ENCODE assay signal across 11 mouse cellular contexts in the genomic region with DNA sequence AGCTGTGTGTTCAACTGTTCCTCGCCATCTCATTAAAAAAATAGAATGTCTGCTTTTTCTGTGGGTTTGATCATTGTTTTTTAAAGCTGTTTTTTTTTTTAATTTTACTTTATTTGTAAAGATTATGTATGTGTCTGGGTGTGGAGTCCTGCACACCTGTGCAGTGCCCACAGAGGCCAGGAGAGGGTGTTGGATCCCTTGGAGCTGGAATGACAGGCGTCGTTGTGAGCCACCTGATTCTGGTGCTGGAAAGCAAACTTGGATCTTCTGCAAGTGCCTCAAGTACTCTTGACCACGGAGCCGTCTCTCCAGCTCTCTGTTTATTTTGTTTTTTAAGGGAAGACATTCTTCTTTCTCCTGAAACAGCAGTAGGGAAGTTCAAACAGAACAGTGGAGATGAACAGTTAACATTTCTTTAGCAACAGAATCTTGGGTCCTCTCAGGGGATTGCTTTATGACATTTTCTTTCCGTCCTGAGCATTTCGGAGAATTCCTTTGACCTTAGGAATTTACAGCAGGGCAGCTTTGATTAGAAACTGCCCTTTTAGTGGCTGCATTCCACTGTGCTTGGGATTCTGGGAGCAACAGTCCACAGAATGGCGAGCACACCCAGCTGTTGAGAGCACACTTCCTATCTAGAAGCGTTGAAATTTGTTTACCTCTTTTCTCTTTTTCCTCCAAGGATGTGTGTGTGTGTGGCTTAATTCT. TPM values are rescaled to one million over a fixed set of nuclear protein-coding genes. Genes with fewer than 3 reads are reported as not detected.
DNase-seq lines count a peak whose midpoint lies in the region; ATAC-seq and TF ChIP-seq lines count a peak whose summit lies in the region.
"Had no signal": no experiment of that assay in that cellular context is flagged by ENCODE, and none has a peak within 500 bp of the region (broad histone marks: within the 10 kb centered on the region; RNA-seq: fewer than 3 reads in every experiment).

No protein-coding gene starts in this region.

- TF ChIP-seq CTCF in cerebellum, adult 2 months (IDR thresholded peaks at IDR 0.05; ENCODE audit: borderline replicate concordance, insufficient read depth, low read depth, low read length) = no peak

- 64% methylated on average over 9 of the region's 9 CpGs for WGBS in forebrain, embryonic 10.5 days
- WGBS in forebrain, embryonic 11.5 days = 60% methylated on average over 9 of the region's 9 CpGs
- 60% methylated on average over 9 of the region's 9 CpGs for WGBS in midbrain, embryonic 11.5 days
- WGBS in midbrain, embryonic 14.5 days = 70% methylated on average over 9 of the region's 9 CpGs
- WGBS in limb, embryonic 11.5 days = 25% methylated on average over 9 of the region's 9 CpGs
- 70% methylated on average over 9 of the region's 9 CpGs for WGBS in cerebellum, adult 2 months

- no peak overlapping the region for H3K9ac ChIP-seq in forebrain, embryonic 11.5 days (ENCODE audit: low read length)
- no peak overlapping the region for H3K9ac ChIP-seq in midbrain, embryonic 11.5 days (ENCODE audit: low read length)
- no peak overlapping the region for H3K9ac ChIP-seq in midbrain, embryonic 14.5 days (replicated peaks; ENCODE audit: low read length)
- no peak overlapping the region; the same call in 1 of the 2 replicates for H3K9ac ChIP-seq in limb, embryonic 11.5 days (ENCODE audit: low read length)
- H3K9ac ChIP-seq: midbrain, embryonic 12.5 days had no signal

- no peaks in the 10 kb centered on the region for H3K27me3 ChIP-seq in forebrain, embryonic 10.5 days (ENCODE audit: poor library complexity, severe bottlenecking)
- no peaks in the 10 kb centered on the region for H3K27me3 ChIP-seq in forebrain, embryonic 11.5 days (ENCODE audit: control insufficient read depth, insufficient read depth, low read length)
- H3K27me3 ChIP-seq in midbrain, embryonic 11.5 days (ENCODE audit: control insufficient read depth, insufficient read depth, low read length) = no peaks in the 10 kb centered on the region
- H3K27me3 ChIP-seq in midbrain, embryonic 14.5 days (ENCODE audit: control insufficient read depth, insufficient read depth, low read length) = no peaks in the 10 kb centered on the region
- no peaks in the 10 kb centered on the region for H3K27me3 ChIP-seq in limb, embryonic 11.5 days (ENCODE audit: control insufficient read depth, insufficient read depth, low read length)
- no peaks in the 10 kb centered on the region for H3K27me3 ChIP-seq in cerebellum, adult 2 months (ENCODE audit: control insufficient read depth, insufficient read depth, low read length)

- H3K36me3 ChIP-seq in forebrain, embryonic 10.5 days (replicated peaks) = no peaks in the 10 kb centered on the region
- H3K36me3 ChIP-seq in forebrain, embryonic 11.5 days (ENCODE audit: control insufficient read depth, insufficient read depth, low read length) = no peaks in the 10 kb centered on the region
- no peaks in the 10 kb centered on the region for H3K36me3 ChIP-seq in midbrain, embryonic 11.5 days (ENCODE audit: control insufficient read depth, insufficient read depth, low read length)
- no peaks in the 10 kb centered on the region for H3K36me3 ChIP-seq in midbrain, embryonic 14.5 days (ENCODE audit: control insufficient read depth, insufficient read depth, low read length)
- H3K36me3 ChIP-seq in limb, embryonic 11.5 days (ENCODE audit: control insufficient read depth, insufficient read depth, low read length) = no peaks in the 10 kb centered on the region
- H3K36me3 ChIP-seq: midbrain, embryonic 12.5 days had no signal

- no peak overlapping the region for H3K4me2 ChIP-seq in forebrain, embryonic 11.5 days (ENCODE audit: low read depth, low read length, severe bottlenecking)
- no peak overlapping the region for H3K4me2 ChIP-seq in midbrain, embryonic 11.5 days
- no peak overlapping the region for H3K4me2 ChIP-seq in midbrain, embryonic 14.5 days (ENCODE audit: low read length)
- H3K4me2 ChIP-seq in limb, embryonic 11.5 days (ENCODE audit: low read depth, severe bottlenecking) = peak overlapping the region; percentile 7; the same call in 1 of the 2 replicates
- H3K4me2 ChIP-seq: midbrain, embryonic 12.5 days had no signal

- no peaks in the 10 kb centered on the region for H3K9me3 ChIP-seq in forebrain, embryonic 10.5 days
- H3K9me3 ChIP-seq in forebrain, embryonic 11.5 days (ENCODE audit: control insufficient read depth, low read length) = no peaks in the 10 kb centered on the region
- H3K9me3 ChIP-seq in midbrain, embryonic 11.5 days (ENCODE audit: control insufficient read depth, low read length) = no peaks in the 10 kb centered on the region
- H3K9me3 ChIP-seq in midbrain, embryonic 14.5 days (ENCODE audit: control insufficient read depth, low read length) = no peaks in the 10 kb centered on the region
- H3K9me3 ChIP-seq in limb, embryonic 11.5 days (ENCODE audit: control insufficient read depth, low read length) = no peaks in the 10 kb centered on the region
- H3K9me3 ChIP-seq: midbrain, embryonic 12.5 days had no signal

- no peak overlapping the region for H3K4me3 ChIP-seq in forebrain, embryonic 10.5 days
- no peak overlapping the region for H3K4me3 ChIP-seq in forebrain, embryonic 11.5 days (ENCODE audit: low read depth, low read length)
- no peak overlapping the region for H3K4me3 ChIP-seq in midbrain, embryonic 11.5 days (ENCODE audit: low read depth, low read length)
- H3K4me3 ChIP-seq in midbrain, embryonic 14.5 days (replicated peaks; ENCODE audit: low read depth, low read length) = no peak overlapping the region
- H3K4me3 ChIP-seq in limb, embryonic 11.5 days (ENCODE audit: low read depth, low read length) = no peak overlapping the region
- H3K4me3 ChIP-seq in cerebellum, adult 2 months (replicated peaks; ENCODE audit: insufficient read depth, low read depth, low read length) = no peak overlapping the region
- H3K4me3 ChIP-seq: midbrain, embryonic 12.5 days had no signal

- H3K27ac ChIP-seq in forebrain, embryonic 10.5 days = no peak overlapping the region
- no peak overlapping the region for H3K27ac ChIP-seq in forebrain, embryonic 11.5 days (ENCODE audit: low read depth, low read length)
- peak overlapping the region; percentile 27; the same call in 1 of the 2 replicates for H3K27ac ChIP-seq in midbrain, embryonic 11.5 days (ENCODE audit: low read depth, low read length)
- no peak overlapping the region for H3K27ac ChIP-seq in midbrain, embryonic 14.5 days (replicated peaks; ENCODE audit: low read depth, low read length)
- H3K27ac ChIP-seq in limb, embryonic 11.5 days (replicated peaks; ENCODE audit: low read depth, low read length) = no peak overlapping the region
- no peak overlapping the region for H3K27ac ChIP-seq in cerebellum, adult 2 months (ENCODE audit: insufficient read depth, low read length)
- H3K27ac ChIP-seq: midbrain, embryonic 12.5 days had no signal

- TF ChIP-seq POLR2A in cerebellum, adult 2 months (IDR thresholded peaks at IDR 0.05; ENCODE audit: borderline replicate concordance, insufficient read depth, low read length) = no peak

- no peak for ATAC-seq in forebrain, embryonic 11.5 days (replicated peaks; ENCODE audit: low FRiP score)
- ATAC-seq in midbrain, embryonic 11.5 days (ENCODE audit: low FRiP score) = no peak
- no peak for ATAC-seq in midbrain, embryonic 14.5 days (ENCODE audit: low FRiP score, low TSS enrichment)
- no peak for ATAC-seq in limb, embryonic 11.5 days (ENCODE audit: insufficient number of reproducible peaks, low FRiP score, low TSS enrichment, low read depth)

- peak; percentile 13 for DNase-seq in forebrain, embryonic 10.5 days (ENCODE audit: extremely low spot score, low spot score)
- DNase-seq in forebrain, embryonic 11.5 days (ENCODE audit: low spot score) = no peak
- DNase-seq in midbrain, embryonic 11.5 days (ENCODE audit: low spot score, missing footprints) = no peak
- no peak for DNase-seq in midbrain, embryonic 14.5 days
- DNase-seq in limb, embryonic 11.5 days (ENCODE audit: low spot score) = peak; percentile 25
- no peak for DNase-seq in adipocyte (ENCODE audit: low spot score)
- no peak for DNase-seq in cerebellum, postnatal 36 days
- DNase-seq in cerebellum, adult 2 months = no peak
- DNase-seq: cerebellum, adult 8-10 months; thymus, postnatal 14 days had no signal

- H3K4me1 ChIP-seq in forebrain, embryonic 10.5 days = peaks cover 8% of the 10 kb centered on the region; the same call in 1 of the 2 replicates
- no peaks in the 10 kb centered on the region for H3K4me1 ChIP-seq in forebrain, embryonic 11.5 days (replicated peaks; ENCODE audit: control insufficient read depth, insufficient read depth, low read length)
- no peaks in the 10 kb centered on the region for H3K4me1 ChIP-seq in midbrain, embryonic 11.5 days (ENCODE audit: control insufficient read depth, insufficient read depth, low read length)
- H3K4me1 ChIP-seq in midbrain, embryonic 14.5 days (ENCODE audit: control insufficient read depth, insufficient read depth, low read length) = no peaks in the 10 kb centered on the region
- peaks cover 4% of the 10 kb centered on the region; the same call in 1 of the 2 replicates for H3K4me1 ChIP-seq in limb, embryonic 11.5 days (ENCODE audit: control insufficient read depth, insufficient read depth, low read length)
- no peaks in the 10 kb centered on the region for H3K4me1 ChIP-seq in cerebellum, adult 2 months (ENCODE audit: control insufficient read depth, insufficient read depth, low read length)
- H3K4me1 ChIP-seq: midbrain, embryonic 12.5 days had no signal

RNA-seq across cellular contexts. Expression of a gene that starts 39.9 kb away (rescaled TPM):
- polyA plus RNA-seq in forebrain, embryonic 10.5 days (2016; fragmentation: Nextera tagmentation; extraction: Ambion mirVana) = 12.9 and 15.6 TPM in 2 replicates
- polyA plus RNA-seq in forebrain, embryonic 11.5 days (2014; fragmentation: Nextera tagmentation; extraction: Ambion mirVana) = 19.0 and 20.9 TPM in 2 replicates
- 34.9 and 39.7 TPM in 2 replicates for polyA plus RNA-seq in midbrain, embryonic 11.5 days (2014; fragmentation: Nextera tagmentation; extraction: Ambion mirVana)
- polyA plus RNA-seq in midbrain, embryonic 14.5 days (2014; fragmentation: Nextera tagmentation; extraction: Ambion mirVana) = 15.7 and 26.4 TPM in 2 replicates
- 43.7 and 51.0 TPM in 2 replicates for polyA plus RNA-seq in limb, embryonic 11.5 days (2014; fragmentation: Nextera tagmentation; extraction: Ambion mirVana)
- polyA plus RNA-seq in cerebellum, adult 2 months (2012; rRNA removed) = 52.5 and 60.8 TPM in 2 replicates

Comparison
In these comparisons a context has a peak if more than half of its experiments do, and no peak if none do; other contexts are left out.
1. DNase-seq: peak in forebrain, embryonic 10.5 days (single experiment) and limb, embryonic 11.5 days (single experiment); none in forebrain, embryonic 11.5 days (single experiment), midbrain, embryonic 11.5 days (single experiment), midbrain, embryonic 14.5 days (single experiment), adipocyte (single experiment), cerebellum, postnatal 36 days (0 of 2) and cerebellum, adult 2 months (0 of 2).